9 mouse cellular contexts compared by ENCODE assay signal in the genomic region with DNA sequence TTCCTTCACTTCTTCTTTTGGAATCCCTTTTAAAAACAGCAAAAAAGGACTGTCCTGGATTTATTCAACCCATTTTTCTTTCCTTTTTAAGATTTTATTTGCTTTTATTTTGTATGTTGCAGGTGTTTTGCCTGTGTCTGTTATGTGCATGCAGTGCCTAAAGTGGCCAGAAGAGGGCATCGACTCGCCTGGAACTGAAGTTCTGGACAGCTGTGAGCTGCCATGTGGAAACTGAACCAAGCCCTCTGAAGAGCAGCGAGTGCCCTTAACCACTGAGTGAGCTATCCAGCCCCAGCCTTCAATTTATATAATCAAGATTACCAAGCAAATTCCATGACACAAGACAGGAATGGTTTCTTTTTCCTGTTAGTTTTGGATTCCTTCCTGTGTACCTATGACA. TPM values are rescaled to one million over a fixed set of nuclear protein-coding genes. Genes with fewer than 3 reads are reported as not detected.
DNase-seq lines count a peak whose midpoint lies in the region; ATAC-seq and TF ChIP-seq lines count a peak whose summit lies in the region.
"Had no signal": no experiment of that assay in that cellular context is flagged by ENCODE, and none has a peak within 500 bp of the region (broad histone marks: within the 10 kb centered on the region; RNA-seq: fewer than 3 reads in every experiment).

No protein-coding gene starts in this region.

- H3K79me2 ChIP-seq in heart, adult 2 months (replicated peaks; ENCODE audit: control insufficient read depth, insufficient read depth, low read length): peaks cover 3% of the 10 kb centered on the region; the same call in 1 of the 2 replicates
- H3K79me2 ChIP-seq in myocyte (ENCODE audit: control insufficient read depth, insufficient read depth): peaks cover 9% of the 10 kb centered on the region

- H3ac ChIP-seq in myocyte (ENCODE audit: control insufficient read depth, insufficient read length): no peak overlapping the region

- no peaks in the 10 kb centered on the region for H3K9me3 ChIP-seq in heart, embryonic 12.5 days (replicated peaks)
- H3K9me3 ChIP-seq in ES-E14 (ENCODE audit: control insufficient read depth, insufficient read depth, low read depth, low read length): no peaks in the 10 kb centered on the region
- H3K9me3 ChIP-seq: neural tube, embryonic 12.5 days had no signal

- peak; percentile 63 to 76 for DNase-seq in heart, adult 2 months
- peak; percentile 50 for DNase-seq in ES-E14 (ENCODE audit: low read depth, low spot score)
- peak; percentile 65 for DNase-seq in c-Kit-positive CD71-positive TER-119-positive erythroid progenitor cells, embryonic 14.5 days (ENCODE audit: low spot score)
- DNase-seq in gastrocnemius, postnatal 36 days: peak; percentile 57 to 63
- DNase-seq in left cerebral cortex, postnatal 10 days (ENCODE audit: extremely low spot score in 1 of 2, low spot score in 2 of 2): peak; percentile 33 to 67
- peak; percentile 86 for DNase-seq in testis, postnatal 10 days (ENCODE audit: low spot score)

- no peak overlapping the region for H3K4me2 ChIP-seq in heart, embryonic 12.5 days
- no peak overlapping the region for H3K4me2 ChIP-seq in myocyte (ENCODE audit: low read depth)
- H3K4me2 ChIP-seq: neural tube, embryonic 12.5 days had no signal

- TF ChIP-seq EP300 in heart, adult 2 months (IDR thresholded peaks at IDR 0.05; ENCODE audit: insufficient read depth, low read depth, low read length): 0 out of 2 replicates have a peak, but pooled peaks have one; percentile 36

- intact Hi-C loops in heart, adult 2 months (cut with DNase I): loop anchor here (5.0 kb wide), 1 partner anchor 43 kb away; no protein-coding TSS in a partner anchor
- intact Hi-C loops in gastrocnemius, postnatal 36 days (cut with DNase I): loop anchor here (5.0 kb wide), 1 partner anchor 78 kb away; the partner anchor contains the start of gene Cul5
- intact Hi-C loops in left cerebral cortex, postnatal 10 days (cut with DNase I): no loop called here

- no peak overlapping the region for H3K4me3 ChIP-seq in heart, adult 2 months
- no peak overlapping the region for H3K4me3 ChIP-seq in heart, embryonic 12.5 days
- H3K4me3 ChIP-seq in ES-E14 (ENCODE audit: insufficient read depth in 1 of 2, low read depth in 1 of 2, low read length in 2 of 2, poor library complexity in 1 of 2, severe bottlenecking in 1 of 2): no peak overlapping the region
- no peak overlapping the region for H3K4me3 ChIP-seq in myocyte
- H3K4me3 ChIP-seq: neural tube, embryonic 12.5 days had no signal

- ATAC-seq in heart, embryonic 12.5 days (ENCODE audit: insufficient number of reproducible peaks, low FRiP score): no peak

- no peak for TF ChIP-seq POLR2A in heart, adult 2 months (IDR thresholded peaks at IDR 0.05; ENCODE audit: insufficient read depth, low read depth, low read length)
- TF ChIP-seq POLR2A in myocyte (IDR thresholded peaks at IDR 0.05; ENCODE audit: insufficient read length, low read depth): no peak

- no peaks in the 10 kb centered on the region; the same call in 1 of the 2 replicates for H3K36me3 ChIP-seq in heart, adult 2 months (ENCODE audit: control insufficient read depth, insufficient read depth, low read length)
- H3K36me3 ChIP-seq in heart, embryonic 12.5 days: peaks cover 68% of the 10 kb centered on the region
- H3K36me3 ChIP-seq in ES-E14 (ENCODE audit: control insufficient read depth, insufficient read depth, low read length, poor library complexity, severe bottlenecking) (no peaks in the 10 kb centered on the region), myocyte (ENCODE audit: control insufficient read depth, insufficient read depth) (peaks cover 22% of the 10 kb centered on the region)

- H3K4me1 ChIP-seq in heart, adult 2 months (ENCODE audit: control insufficient read depth, insufficient read depth, low read length): no peaks in the 10 kb centered on the region
- H3K4me1 ChIP-seq in heart, embryonic 12.5 days (replicated peaks): no peaks in the 10 kb centered on the region
- peaks cover 0 to 2% of the 10 kb centered on the region in 2 experiments; a peak in 1 of 4 replicates for H3K4me1 ChIP-seq in ES-E14 (ENCODE audit: control insufficient read depth in 2 of 2, insufficient read depth in 2 of 2, low read length in 2 of 2, poor library complexity in 1 of 2)
- H3K4me1 ChIP-seq: neural tube, embryonic 12.5 days had no signal

- H3K27me3 ChIP-seq in heart, adult 2 months (ENCODE audit: control insufficient read depth, insufficient read depth, low read length): no peaks in the 10 kb centered on the region
- no peaks in the 10 kb centered on the region for H3K27me3 ChIP-seq in heart, embryonic 12.5 days (replicated peaks)
- H3K27me3 ChIP-seq in myocyte (ENCODE audit: control insufficient read depth, insufficient read depth, insufficient read length): no peaks in the 10 kb centered on the region
- H3K27me3 ChIP-seq: neural tube, embryonic 12.5 days had no signal

- WGBS in heart, adult 2 months: 7% methylated on average over 3 of the region's 3 CpGs
- WGBS in heart, embryonic 12.5 days: 12% methylated on average over 3 of the region's 3 CpGs

- H3K27ac ChIP-seq in heart, adult 2 months: no peak overlapping the region
- no peak overlapping the region for H3K27ac ChIP-seq in heart, embryonic 12.5 days (ENCODE audit: poor library complexity, severe bottlenecking)
- H3K27ac ChIP-seq in ES-E14 (ENCODE audit: insufficient read depth, low read depth, low read length, poor library complexity, severe bottlenecking): no peak overlapping the region
- H3K27ac ChIP-seq: neural tube, embryonic 12.5 days had no signal

- H3K9ac ChIP-seq in heart, adult 2 months (ENCODE audit: low read depth, low read length): no peak overlapping the region
- no peak overlapping the region for H3K9ac ChIP-seq in heart, embryonic 12.5 days
- H3K9ac ChIP-seq in ES-E14 (ENCODE audit: insufficient read depth, low read depth, low read length, poor library complexity, severe bottlenecking): no peak overlapping the region
- H3K9ac ChIP-seq: neural tube, embryonic 12.5 days had no signal

- TF ChIP-seq CTCF in heart, adult 2 months (IDR thresholded peaks at IDR 0.05): peak; percentile 99

- in situ Hi-C loops in ES-E14 (cut with MboI; ENCODE audit: low sequenced_read_pairs in 2 of 2, unreplicated experiment in 2 of 2): no loop called here

TF ChIP-seq in ES-E14, 5 proteins besides CTCF, POLR2A, EP300 and RAD21:
- TF ChIP-seq MAFK (IDR thresholded peaks at IDR 0.05; ENCODE audit: insufficient read depth, low read depth, low read length) (no peak), HCFC1 (IDR thresholded peaks at IDR 0.05; ENCODE audit: borderline replicate concordance, insufficient read depth, low read length) (no peak), ZNF384 (IDR thresholded peaks at IDR 0.05; ENCODE audit: low read depth, low read length) (no peak), ZC3H11A (IDR thresholded peaks at IDR 0.05; ENCODE audit: borderline replicate concordance, low read depth, low read length) (no peak), CHD2 (IDR thresholded peaks at IDR 0.05; ENCODE audit: low read depth, low read length) (no peak)

TF ChIP-seq in myocyte, 11 proteins besides CTCF, POLR2A, EP300 and RAD21:
- TF ChIP-seq TCF3 (IDR thresholded peaks at IDR 0.05; ENCODE audit: insufficient read length, low read depth): no peak
- TF ChIP-seq MYOD1 (IDR thresholded peaks at IDR 0.05; ENCODE audit: control insufficient read depth in 1 of 3, insufficient read length in 2 of 3, low read depth in 2 of 3): peak in 2 of 3 experiments; percentile 45 to 63
- peak; percentile 16 to 67 (median 67) for TF ChIP-seq MYOG (IDR thresholded peaks at IDR 0.05; ENCODE audit: control insufficient read depth in 1 of 3, insufficient read depth in 1 of 3, insufficient read length in 2 of 3, low read depth in 2 of 3)

RNA-seq across cellular contexts. Expression of gene Acat1, which starts 15.4 kb away (rescaled TPM):
- total RNA-seq in heart, adult 2 months (2021): 100 to 1,000 TPM; 286 to 342 TPM
- polyA plus RNA-seq in heart, adult 2 months (2012; rRNA removed): 157 and 271 TPM in 2 replicates
- polyA plus RNA-seq in heart, embryonic 12.5 days (2016; fragmentation: Nextera tagmentation; extraction: Ambion mirVana): 185 and 195 TPM in 2 replicates
- total RNA-seq in ES-E14 (2012; rRNA removed): 7.1 and 9.8 TPM in 2 replicates
- 100 to 1,000 TPM in 1 of 2 experiments, 10 to 100 TPM in 1; 95.2 to 122 TPM for total RNA-seq in gastrocnemius, postnatal 36 days (2021)
- total RNA-seq in left cerebral cortex, postnatal 10 days (2021): 100 to 1,000 TPM; 125 to 135 TPM
- polyA plus RNA-seq in myocyte (2012; fragmentation: generic; extraction: Trizol): 34.9 TPM

RNA-seq across cellular contexts. Expression of gene Npat, which starts 57.9 kb away (rescaled TPM):
- 1 to 10 TPM; 5.4 to 6.9 TPM for total RNA-seq in heart, adult 2 months (2021)
- polyA plus RNA-seq in heart, adult 2 months (2012; rRNA removed): 1.5 and 2.6 TPM in 2 replicates
- 17.3 and 18.8 TPM in 2 replicates for polyA plus RNA-seq in heart, embryonic 12.5 days (2016; fragmentation: Nextera tagmentation; extraction: Ambion mirVana)
- total RNA-seq in ES-E14 (2012; rRNA removed): 18.8 and 22.8 TPM in 2 replicates
- total RNA-seq in gastrocnemius, postnatal 36 days (2021): 1 to 10 TPM; 3.3 to 5.7 TPM
- 10 to 100 TPM; 14.8 to 15.2 TPM for total RNA-seq in left cerebral cortex, postnatal 10 days (2021)
- polyA plus RNA-seq in myocyte (2012; fragmentation: generic; extraction: Trizol): 1.8 TPM

RNA-seq across cellular contexts. Expression of gene Atm, which starts 58.2 kb away (rescaled TPM):
- total RNA-seq in heart, adult 2 months (2021): 10 to 100 TPM in 1 of 2 experiments, 1 to 10 TPM in 1; 8.3 to 10.2 TPM
- polyA plus RNA-seq in heart, adult 2 months (2012; rRNA removed): 1.2 and 2.7 TPM in 2 replicates
- 10.0 and 10.9 TPM in 2 replicates for polyA plus RNA-seq in heart, embryonic 12.5 days (2016; fragmentation: Nextera tagmentation; extraction: Ambion mirVana)
- 24.9 and 31.4 TPM in 2 replicates for total RNA-seq in ES-E14 (2012; rRNA removed)
- 1 to 10 TPM; 6.2 to 8.0 TPM for total RNA-seq in gastrocnemius, postnatal 36 days (2021)
- 10 to 100 TPM; 19.3 to 19.7 TPM for total RNA-seq in left cerebral cortex, postnatal 10 days (2021)
- 1.6 TPM for polyA plus RNA-seq in myocyte (2012; fragmentation: generic; extraction: Trizol)
